Mouse (Mus musculus): ENCODE results near the gene Olfr1065.
"Not testable (repeated sequence)": the region's sequence is repeated elsewhere in the genome, so short reads cannot be mapped to it uniquely, and the experiment has no call there.

Olfr1065 gene

GRCm38 (mm10) chr2:86450491-86450890 is at the start of gene Olfr1065:
Gene Olfr1065, minus strand, starts transcription at chr2:86450591.
- not testable (repeated sequence) for DNase-seq (ENCODE audit: low spot score)

DNA sequence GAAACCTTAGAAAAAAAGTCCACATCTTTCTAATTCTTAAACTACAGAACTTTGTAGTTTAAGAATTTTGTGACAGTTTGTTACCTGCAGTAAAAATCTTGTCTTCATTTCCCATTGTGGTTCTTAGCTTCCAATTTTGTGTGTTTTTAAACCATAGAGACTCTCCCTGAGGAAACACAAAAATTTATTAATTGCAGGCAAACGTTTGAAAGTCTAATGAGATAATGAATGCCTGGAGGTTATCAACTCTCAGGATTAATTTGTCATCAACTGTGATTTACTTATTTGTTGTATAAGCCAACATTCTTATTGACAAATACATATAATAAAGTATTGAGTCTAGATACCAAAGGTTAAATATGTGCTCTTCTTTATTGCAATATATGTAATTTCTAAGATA is 36.9 kb upstream of the Olfr1065 start, which contains the start of gene Olfr228:
Olfr228 (minus strand) TSS at position 101 of the 400 bp plus-strand sequence.
- DNase-seq (ENCODE audit: low spot score) = no peak

GRCm38 (mm10) chr2:86464442-86465109 is 14.2 kb upstream of the Olfr1065 start:
- no peak for DNase-seq (ENCODE audit: low spot score)

GRCm38 (mm10) chr2:86460434-86460833 is 10.0 kb upstream of the Olfr1065 start:
- DNase-seq (ENCODE audit: low spot score) = no peak

GRCm38 (mm10) chr2:86456169-86456568 is 5.8 kb upstream of the Olfr1065 start, which contains the start of gene Olfr1066:
Gene Olfr1066, minus strand, starts transcription at chr2:86456269.
- no peak for DNase-seq (ENCODE audit: low spot score)

GRCm38 (mm10) chr2:86442101-86442500 is 8.3 kb downstream of the Olfr1065 start:
- not testable (repeated sequence) for DNase-seq (ENCODE audit: low spot score)

GRCm38 (mm10) chr2:86428511-86428910 is 21.9 kb downstream of the Olfr1065 start:
- not testable (repeated sequence) for DNase-seq (ENCODE audit: low spot score)

DNA sequence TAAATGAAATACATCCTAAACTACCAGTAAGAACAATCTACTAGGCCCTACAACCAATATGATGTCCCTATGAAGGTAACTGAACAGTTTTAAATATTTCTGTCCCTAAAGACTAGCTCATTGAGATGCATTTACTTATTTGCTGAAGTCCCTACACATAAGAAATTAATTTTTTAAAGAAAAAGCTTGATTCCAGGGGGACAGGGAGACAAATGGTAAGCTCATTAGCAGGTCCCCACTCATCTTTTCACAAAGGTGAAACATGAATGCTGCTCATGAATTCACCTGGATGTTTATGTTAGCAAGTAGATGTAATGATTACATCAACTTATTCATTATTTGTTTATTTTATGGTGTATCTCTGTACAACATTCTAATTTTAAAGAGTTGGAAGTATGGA is 23.7 kb downstream of the Olfr1065 start, which contains the start of gene Olfr1062:
Olfr1062 (minus strand) TSS at position 101 of the 400 bp plus-strand sequence.
- not testable (repeated sequence) for DNase-seq (ENCODE audit: low spot score)

GRCm38 (mm10) chr2:86413950-86414349 is 36.4 kb downstream of the Olfr1065 start, which contains the start of gene Olfr1061:
Gene Olfr1061, minus strand, starts transcription at chr2:86414050.
- no peak for DNase-seq (ENCODE audit: low spot score)

DNA sequence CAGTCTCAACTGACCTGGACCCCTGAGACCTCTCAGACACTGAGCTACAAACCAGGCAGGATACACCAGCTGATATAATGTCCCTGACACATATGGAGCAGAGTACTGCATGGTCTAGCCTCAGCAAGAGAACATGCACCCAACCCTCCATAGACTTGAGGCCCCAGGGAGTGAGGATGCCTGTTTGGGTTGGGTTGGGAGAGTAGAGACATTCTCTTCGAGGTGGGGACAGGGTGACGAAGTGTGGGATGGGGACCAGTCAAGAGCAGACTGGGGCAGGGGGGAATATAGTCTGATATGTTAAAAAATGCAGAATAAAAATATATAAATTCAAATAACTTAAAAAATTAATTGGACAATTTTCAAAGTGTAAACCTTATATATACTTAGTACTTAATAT is 55.3 kb downstream of the Olfr1065 start:
- DNase-seq (ENCODE audit: low spot score) = no peak

Measured in urinary bladder, postnatal 10 days (tissue).